Mouse (Mus musculus) left cerebral cortex, adult 8-10 months (tissue): ENCODE results near the gene Calm3. TPM values are rescaled to one million over a fixed set of nuclear protein-coding genes. Genes with fewer than 3 reads are reported as not detected.
"Not testable (repeated sequence)": the region's sequence is repeated elsewhere in the genome, so short reads cannot be mapped to it uniquely, and the experiment has no call there.

Experiments used
- DNase-seq, 2 experiments: peaks; one replicate each; pipeline ENCODE4 v3.0.0; 2022; ENCODE audit warnings: low spot score in 2 of 2
- total RNA-seq, 4 experiments: library from RNA; stranded (reverse); gene quantifications; 2 replicates each; pipeline ENCODE4 v1.2.4; 2022

Calm3 gene
- total RNA-seq = 1,000 to 10,000 TPM; 1,595 to 1,874 (median 1,737) TPM

GRCm38 (mm10) chr7:16924037-16924834 is at the start of gene Calm3:
Calm3 (minus strand) TSS chr7:16924114.
- DNase-seq = peak; percentile 98 to 100

- DNase-seq = no peak
These were observed 47.2 kb upstream of the Calm3 start for GRCm38 (mm10) chr7:16971160-16971559.

- DNase-seq = no peak
These were observed 44.5 kb upstream of the Calm3 start for GRCm38 (mm10) chr7:16968414-16968813.

GRCm38 (mm10) chr7:16961678-16962077 is 37.8 kb upstream of the Calm3 start:
- DNase-seq = no peak

- peak; percentile 69 to 97 for DNase-seq
These were observed 35.7 kb upstream of the Calm3 start, which contains the start of gene Pnmal1 for GRCm38 (mm10) chr7:16959539-16960187. Pnmal1 (plus strand) TSS chr7:16959679.

- peak; percentile 57 to 77 for DNase-seq
These were observed 32.7 kb upstream of the Calm3 start for GRCm38 (mm10) chr7:16956410-16957265.

GRCm38 (mm10) chr7:16955712-16956111 is 31.8 kb upstream of the Calm3 start:
- no peak for DNase-seq

- DNase-seq = not testable (repeated sequence)
These were observed 29.9 kb upstream of the Calm3 start for GRCm38 (mm10) chr7:16953776-16954175.

- peak; percentile 62 to 77 for DNase-seq
These were observed 27.1 kb upstream of the Calm3 start for GRCm38 (mm10) chr7:16950861-16951635.

GRCm38 (mm10) chr7:16949908-16950841 is 26.3 kb upstream of the Calm3 start:
- DNase-seq = peak; percentile 68 to 83

GRCm38 (mm10) chr7:16948923-16949458 is 25.1 kb upstream of the Calm3 start:
- DNase-seq = no peak

GRCm38 (mm10) chr7:16947959-16948361 is 24.0 kb upstream of the Calm3 start:
- no peak for DNase-seq

GRCm38 (mm10) chr7:16947349-16947895 is 23.5 kb upstream of the Calm3 start:
- no peak for DNase-seq

- no peak for DNase-seq
These were observed 22.8 kb upstream of the Calm3 start for GRCm38 (mm10) chr7:16946441-16947348.

- no peak for DNase-seq
These were observed 21.5 kb upstream of the Calm3 start for GRCm38 (mm10) chr7:16945419-16945818.

- DNase-seq = no peak
These were observed 20.9 kb upstream of the Calm3 start for GRCm38 (mm10) chr7:16944808-16945315.

- peak; percentile 79 to 91 for DNase-seq
These were observed 20.3 kb upstream of the Calm3 start, which contains the start of gene Pnmal2 for GRCm38 (mm10) chr7:16944061-16944807. Pnmal2 (plus strand) TSS chr7:16944682.
